Mouse (Mus musculus) MEL (cell line): ENCODE results near the gene Arhgap5. TPM values are rescaled to one million over a fixed set of nuclear protein-coding genes. Genes with fewer than 3 reads are reported as not detected.
A peak's percentile ranks its signal among the peaks of the same experiment; 100 is the strongest.

Source experiments
- DNase-seq: peaks from one replicate; pipeline ENCODE4 v3.0.0; 2011; ENCODE audit warnings: low read depth, low spot score
- H3K27ac ChIP-seq: 2 replicates; pipeline ENCODE4 v1.5.1; 2012; ENCODE audit warnings: low read depth, mild to moderate bottlenecking, control low read depth, low read length, moderate library complexity; ENCODE audit not compliant: control insufficient read depth
- H3K27me3 ChIP-seq, 2 experiments: fragments of 150-350 bp in 1 of 2; sonication (generic) in 1 of 2; 2 replicates each; pipeline ENCODE4 v1.6.1; 2012; ENCODE audit warnings: low read length in 2 of 2, mild to moderate bottlenecking in 2 of 2, improper control_type of control experiment in 1 of 2, moderate library complexity in 1 of 2; ENCODE audit not compliant: insufficient read depth in 2 of 2, control insufficient read depth in 1 of 2
- H3K36me3 ChIP-seq, 2 experiments: 2 replicates each; pipeline ENCODE4 v1.6.1; 2012 to 2014; ENCODE audit warnings: low read length in 2 of 2, improper control_type of control experiment in 1 of 2, inconsistent platforms in 1 of 2, mild to moderate bottlenecking in 1 of 2; ENCODE audit not compliant: insufficient read depth in 2 of 2, control insufficient read depth in 1 of 2
- H3K4me1 ChIP-seq, 2 experiments: fragments of 150-350 bp in 1 of 2; sonication (generic) in 1 of 2; 2 replicates each; pipeline ENCODE4 v1.6.1; 2012; ENCODE audit warnings: low read length in 2 of 2, improper control_type of control experiment in 1 of 2, mild to moderate bottlenecking in 1 of 2; ENCODE audit not compliant: insufficient read depth in 2 of 2, control insufficient read depth in 1 of 2
- H3K4me3 ChIP-seq, 2 experiments: fragments of 150-350 bp in 1 of 2; sonication (generic) in 1 of 2; 2 replicates each; pipeline ENCODE4 v1.5.1; 2012; ENCODE audit warnings: low read depth in 2 of 2, low read length in 2 of 2, mild to moderate bottlenecking in 2 of 2, moderate library complexity in 2 of 2, control low read depth in 1 of 2, improper control_type of control experiment in 1 of 2; ENCODE audit not compliant: control insufficient read depth in 1 of 2, insufficient read depth in 1 of 2
- H3K79me2 ChIP-seq: 2 replicates; pipeline ENCODE4 v1.6.1; 2012; ENCODE audit warnings: mild to moderate bottlenecking, low read length, moderate library complexity; ENCODE audit not compliant: control insufficient read depth, poor library complexity, insufficient read depth
- H3K9ac ChIP-seq: 2 replicates; pipeline ENCODE4 v1.6.1; 2012; ENCODE audit warnings: low read depth, mild to moderate bottlenecking, control low read depth, low read length, moderate library complexity; ENCODE audit not compliant: control insufficient read depth, poor library complexity, severe bottlenecking
- H3K9me3 ChIP-seq: fragments of 150-350 bp; sonication (generic); replicated peaks from 2 replicates; pipeline ENCODE4 v1.6.1; 2012; ENCODE audit warnings: mild to moderate bottlenecking, low read length, improper control_type of control experiment, moderate library complexity; ENCODE audit not compliant: insufficient read depth
- CTCF ChIP-seq, 3 experiments: IDR thresholded peaks in 2 of 3; conservative IDR thresholded peaks in 1 of 3; 2 replicates each; pipeline ENCODE4 v1.5.1; 2011 to 2012; ENCODE audit warnings: low read length in 3 of 3, low read depth in 2 of 3, mild to moderate bottlenecking in 2 of 3, improper control_type of control experiment in 1 of 3, inconsistent platforms in 1 of 3, mixed read lengths in 1 of 3, moderate library complexity in 1 of 3; ENCODE audit not compliant: control insufficient read depth in 1 of 3, insufficient read depth in 1 of 3, poor library complexity in 1 of 3, severe bottlenecking in 1 of 3
- E2F4 ChIP-seq: IDR thresholded peaks from 2 replicates; pipeline ENCODE4 v1.6.1; 2011; ENCODE audit warnings: low read depth, low read length, improper control_type of control experiment, borderline replicate concordance
- GATA1 ChIP-seq: IDR thresholded peaks from 2 replicates; pipeline ENCODE4 v1.6.1; 2011; ENCODE audit warnings: low read depth, low read length, improper control_type of control experiment
- MYB ChIP-seq: IDR thresholded peaks from 2 replicates; pipeline ENCODE4 v1.6.1; 2011; ENCODE audit warnings: mild to moderate bottlenecking, low read depth, low read length, improper control_type of control experiment
- NRF1 ChIP-seq: IDR thresholded peaks from 2 replicates; pipeline ENCODE4 v1.6.1; 2014; ENCODE audit warnings: low read depth, mild to moderate bottlenecking, inconsistent platforms, low read length, improper control_type of control experiment, moderate library complexity; ENCODE audit not compliant: poor library complexity, insufficient read depth, severe bottlenecking
- POLR2A ChIP-seq, 2 experiments: IDR thresholded peaks; 2 replicates each; pipeline ENCODE4 v1.6.1; 2011 to 2012; ENCODE audit warnings: low read length in 2 of 2, mild to moderate bottlenecking in 2 of 2, control low read depth in 1 of 2, improper control_type of control experiment in 1 of 2, low read depth in 1 of 2, moderate library complexity in 1 of 2; ENCODE audit not compliant: control insufficient read depth in 1 of 2, insufficient read depth in 1 of 2, poor library complexity in 1 of 2
- RAD21 ChIP-seq: IDR thresholded peaks from 2 replicates; pipeline ENCODE4 v1.6.1; 2011; ENCODE audit warnings: mild to moderate bottlenecking, low read depth, low read length, improper control_type of control experiment
- SIN3A ChIP-seq: IDR thresholded peaks from 2 replicates; pipeline ENCODE4 v1.6.1; 2012; ENCODE audit warnings: low read length, improper control_type of control experiment, inconsistent platforms
- TAL1 ChIP-seq: IDR thresholded peaks from 2 replicates; pipeline ENCODE4 v1.6.1; 2012; ENCODE audit warnings: mild to moderate bottlenecking, inconsistent platforms, low read length, moderate library complexity, mixed read lengths
- TBP ChIP-seq: IDR thresholded peaks from 2 replicates; pipeline ENCODE4 v1.8.0; 2011; ENCODE audit warnings: low read depth, low read length, improper control_type of control experiment
- TCF12 ChIP-seq: IDR thresholded peaks from 2 replicates; pipeline ENCODE4 v1.6.1; 2014; ENCODE audit warnings: low read depth, mild to moderate bottlenecking, inconsistent platforms, low read length, improper control_type of control experiment, moderate library complexity
- UBTF ChIP-seq: IDR thresholded peaks from 2 replicates; pipeline ENCODE4 v1.6.1; 2012; ENCODE audit warnings: low read depth, mild to moderate bottlenecking, inconsistent platforms, low read length, improper control_type of control experiment, moderate library complexity, borderline replicate concordance; ENCODE audit not compliant: insufficient read depth
- ZC3H11A ChIP-seq: IDR thresholded peaks from 2 replicates; pipeline ENCODE4 v1.6.1; 2012; ENCODE audit warnings: low read depth, mild to moderate bottlenecking, inconsistent platforms, low read length, improper control_type of control experiment
- ZNF384 ChIP-seq: IDR thresholded peaks from 2 replicates; pipeline ENCODE4 v1.6.1; 2012; ENCODE audit warnings: low read depth, mild to moderate bottlenecking, inconsistent platforms, low read length, improper control_type of control experiment
- polyA plus RNA-seq, 2 experiments: library from polyadenylated mRNA; stranded (reverse) in 1 of 2; unstranded in 1 of 2; fragments of >175 nt in 1 of 2; fragments of >200 nt in 1 of 2; gene quantifications; 2 replicates each; pipeline versions ENCODE4 v1.2.1 to v1.2.4; 2012; ENCODE audit warnings: low replicate concordance in 2 of 2, low read depth in 1 of 2; ENCODE audit not compliant: insufficient read length in 2 of 2, insufficient read depth in 1 of 2, missing spikeins in 1 of 2
- total RNA-seq: library from RNA; depleted of rRNA; stranded (reverse); fragments of 300-350 nt; gene quantifications from 2 replicates; pipeline ENCODE4 v1.2.3, GENCODE M21; 2012

The Arhgap5 gene
- total and polyA plus RNA-seq, 3 experiments, result 10.5 to 108 (median 11.8) TPM

GRCm38 (mm10) chr12:52595389-52596185 is 91.8 kb downstream of the Arhgap5 start:
- Histone ChIP-seq H3K4me1 (no peaks in the 10 kb centered on the region), H3K4me3 (no peak overlapping the region), H3K9ac (no peak overlapping the region), H3K79me2 (no peaks in the 10 kb centered on the region; the same call in 1 of the 2 replicates), H3K9me3 (no peaks in the 10 kb centered on the region), H3K36me3 (peaks cover 0 to 4% of the 10 kb centered on the region in 2 experiments; a peak in 1 of 4 replicates), H3K27me3 (no peaks in the 10 kb centered on the region), H3K27ac (no peak overlapping the region)
- DNase-seq, result peak; percentile 37
- no peak for TF ChIP-seq GATA1
- peak in 1 of 3 experiments; percentile 22; a peak in 1 of 6 replicates for TF ChIP-seq CTCF (IDR thresholded peaks at IDR 0.05 in 2 of 3, conservative IDR thresholded peaks at IDR 0.05 in 1 of 3; ENCODE audit: control insufficient read depth in 1 of 3, insufficient read depth in 1 of 3, low read depth in 2 of 3, low read length in 3 of 3, poor library complexity in 1 of 3, severe bottlenecking in 1 of 3)
- TF ChIP-seq ZNF384, result peak; percentile 52
- peak; percentile 97 for TF ChIP-seq TBP
- TF ChIP-seq TAL1, result no peak
- peak; percentile 6 for TF ChIP-seq RAD21

GRCm38 (mm10) chr12:52602471-52602870 is 98.7 kb downstream of the Arhgap5 start:
- no peaks in the 10 kb centered on the region; the same call in 1 of the 2 replicates for H3K79me2 ChIP-seq
- peaks cover 0 to 7% of the 10 kb centered on the region in 2 experiments; a peak in 2 of 4 replicates for H3K4me1 ChIP-seq
- H3K4me3 ChIP-seq, result peak overlapping the region; percentile 83 to 93
- H3K9me3 ChIP-seq, result no peaks in the 10 kb centered on the region
- H3K9ac ChIP-seq, result no peak overlapping the region
- H3K27ac ChIP-seq, result no peak overlapping the region
- TF ChIP-seq MYB (no peak), SIN3A (no peak; the same call in 1 of the 2 replicates), ZC3H11A (no peak), E2F4 (no peak), POLR2A (IDR thresholded peaks at IDR 0.05; ENCODE audit: control insufficient read depth in 1 of 2, insufficient read depth in 1 of 2, low read depth in 1 of 2, low read length in 2 of 2, poor library complexity in 1 of 2) (no peak), UBTF (no peak), ZNF384 (no peak), TCF12 (no peak), NRF1 (no peak)
- H3K27me3 ChIP-seq, result no peaks in the 10 kb centered on the region
- peaks cover 0 to 7% of the 10 kb centered on the region in 2 experiments; a peak in 2 of 4 replicates for H3K36me3 ChIP-seq
- no peak for DNase-seq
